Mouse (Mus musculus) heart, embryonic 13.5 days (tissue): ENCODE results near the gene Tbc1d16. TPM values are rescaled to one million over a fixed set of nuclear protein-coding genes. Genes with fewer than 3 reads are reported as not detected.

Source experiments
- ATAC-seq: fragments of 200-750 bp; cut with Nextera tagmentation; 2 replicates; pipeline ENCODE4 v1.8.0; 2017; ENCODE audit warnings: moderate TSS enrichment; ENCODE audit not compliant: insufficient number of reproducible peaks, low FRiP score, low TSS enrichment; ENCODE audit errors: extremely low read depth
- H3K27ac ChIP-seq: fragments of 300-500 bp; sonication (generic); replicated peaks from 2 replicates; pipeline ENCODE4 v1.5.1; 2015; ENCODE audit warnings: moderate library complexity, mild to moderate bottlenecking, inconsistent platforms
- H3K27me3 ChIP-seq: fragments of 300-500 bp; sonication (generic); replicated peaks from 2 replicates; pipeline ENCODE4 v1.6.1; 2015; ENCODE audit warnings: mild to moderate bottlenecking, inconsistent platforms
- H3K36me3 ChIP-seq: fragments of 300-500 bp; sonication (generic); 2 replicates; pipeline ENCODE4 v1.6.1; 2015; ENCODE audit warnings: mild to moderate bottlenecking, inconsistent platforms
- H3K4me1 ChIP-seq: fragments of 300-500 bp; sonication (generic); 2 replicates; pipeline ENCODE4 v1.6.1; 2015; ENCODE audit warnings: inconsistent platforms
- H3K4me2 ChIP-seq: fragments of 300-500 bp; sonication (generic); 2 replicates; pipeline ENCODE4 v1.6.1; 2015; ENCODE audit warnings: inconsistent platforms, mild to moderate bottlenecking, moderate library complexity
- H3K4me3 ChIP-seq: fragments of 300-500 bp; sonication (generic); 2 replicates; pipeline ENCODE4 v1.5.1; 2015; ENCODE audit warnings: moderate library complexity, mild to moderate bottlenecking, inconsistent platforms
- H3K9ac ChIP-seq: fragments of 300-500 bp; sonication (generic); 2 replicates; pipeline ENCODE4 v1.6.1; 2015; ENCODE audit warnings: inconsistent platforms, mild to moderate bottlenecking, moderate library complexity
- H3K9me3 ChIP-seq: fragments of 300-500 bp; sonication (generic); 2 replicates; pipeline ENCODE4 v1.6.1; 2016; ENCODE audit warnings: inconsistent platforms
- WGBS: fragments of 180-500 bp; shearing (Covaris S2); methylation state at CpG from one replicate; pipeline ENCODE4 v1.1.7; 2015; ENCODE audit warnings: mixed read lengths; 5-methylcytosine and 5-hydroxymethylcytosine counted together
- polyA plus RNA-seq: library from polyadenylated mRNA; unstranded; fragments of >200 nt; fragmentation: Nextera tagmentation; extraction: Ambion mirVana; gene quantifications from 2 replicates; pipeline ENCODE4 v1.2.1, GENCODE M21; 2015

The Tbc1d16 gene
- polyA plus RNA-seq, 1 experiment from 2014 or later, result 9.6 TPM

GRCm38 (mm10) chr11:119203423-119203822 lies 24.9 kb downstream of the Tbc1d16 start:
- no peak for ATAC-seq
- whole genome bisulfite sequencing, result 43% methylated on average over 5 of the region's 5 CpGs
- Histone ChIP-seq H3K9ac (no peak overlapping the region), H3K27me3 (no peaks in the 10 kb centered on the region), H3K4me1 (0 out of 2 replicates have a peak, but pooled peaks cover 7% of the 10 kb centered on the region), H3K9me3 (no peaks in the 10 kb centered on the region), H3K27ac (no peak overlapping the region), H3K36me3 (peaks cover 26% of the 10 kb centered on the region), H3K4me2 (no peak overlapping the region), H3K4me3 (no peak overlapping the region)

- no peak overlapping the region for H3K9ac ChIP-seq
- no peak overlapping the region for H3K27ac ChIP-seq
- no peak overlapping the region for H3K4me2 ChIP-seq
- no peak overlapping the region for H3K4me3 ChIP-seq
- no peaks in the 10 kb centered on the region for H3K27me3 ChIP-seq
- 79% methylated on average over 4 of the region's 4 CpGs for WGBS
- ATAC-seq, result no peak
- H3K36me3 ChIP-seq, result peaks cover 5% of the 10 kb centered on the region
- H3K4me1 ChIP-seq, result 0 out of 2 replicates have a peak, but pooled peaks cover 8% of the 10 kb centered on the region
- no peaks in the 10 kb centered on the region for H3K9me3 ChIP-seq
These were observed 29.1 kb downstream of the Tbc1d16 start for GRCm38 (mm10) chr11:119199233-119199601.

- H3K27me3 ChIP-seq, result no peaks in the 10 kb centered on the region
- no peak overlapping the region for H3K27ac ChIP-seq
- H3K36me3 ChIP-seq, result peaks cover 5% of the 10 kb centered on the region
- no peak overlapping the region for H3K4me3 ChIP-seq
- H3K9me3 ChIP-seq, result no peaks in the 10 kb centered on the region
- H3K4me2 ChIP-seq, result no peak overlapping the region
- whole genome bisulfite sequencing, result 59% methylated on average over 26 of the region's 26 CpGs
- H3K4me1 ChIP-seq, result 0 out of 2 replicates have a peak, but pooled peaks cover 8% of the 10 kb centered on the region
- ATAC-seq, result no peak
- no peak overlapping the region for H3K9ac ChIP-seq
These were observed 29.6 kb downstream of the Tbc1d16 start for GRCm38 (mm10) chr11:119198564-119199232.

GRCm38 (mm10) chr11:119197618-119198563 lies 30.4 kb downstream of the Tbc1d16 start:
- H3K27me3 ChIP-seq, result no peaks in the 10 kb centered on the region
- no peak for ATAC-seq
- no peak overlapping the region for H3K4me2 ChIP-seq
- H3K27ac ChIP-seq, result no peak overlapping the region
- H3K4me3 ChIP-seq, result no peak overlapping the region
- H3K36me3 ChIP-seq, result peaks cover 5% of the 10 kb centered on the region
- 79% methylated on average over 18 of the region's 18 CpGs for WGBS
- no peaks in the 10 kb centered on the region for H3K9me3 ChIP-seq
- no peak overlapping the region for H3K9ac ChIP-seq
- H3K4me1 ChIP-seq, result 0 out of 2 replicates have a peak, but pooled peaks cover 8% of the 10 kb centered on the region

GRCm38 (mm10) chr11:119192605-119193004 lies 35.7 kb downstream of the Tbc1d16 start:
- Histone ChIP-seq H3K4me1 (peaks cover 16% of the 10 kb centered on the region), H3K9me3 (no peaks in the 10 kb centered on the region), H3K36me3 (no peaks in the 10 kb centered on the region), H3K27ac (no peak overlapping the region), H3K9ac (no peak overlapping the region), H3K27me3 (0 out of 2 replicates have a peak, but pooled peaks cover 5% of the 10 kb centered on the region), H3K4me2 (no peak overlapping the region), H3K4me3 (no peak overlapping the region)
- 78% methylated on average over 9 of the region's 9 CpGs for WGBS
- no peak for ATAC-seq

- H3K4me3 ChIP-seq, result no peak overlapping the region
- 78% methylated on average over 5 of the region's 5 CpGs for WGBS
- ATAC-seq, result no peak
- peaks cover 21% of the 10 kb centered on the region for H3K4me1 ChIP-seq
- no peaks in the 10 kb centered on the region for H3K36me3 ChIP-seq
- no peak overlapping the region for H3K27ac ChIP-seq
- 0 out of 2 replicates have a peak, but pooled peaks cover 5% of the 10 kb centered on the region for H3K27me3 ChIP-seq
- H3K9me3 ChIP-seq, result no peaks in the 10 kb centered on the region
- H3K9ac ChIP-seq, result no peak overlapping the region
- no peak overlapping the region for H3K4me2 ChIP-seq
These were observed 36.1 kb downstream of the Tbc1d16 start for GRCm38 (mm10) chr11:119192176-119192575.

- H3K9me3 ChIP-seq, result no peaks in the 10 kb centered on the region
- peaks cover 26% of the 10 kb centered on the region for H3K4me1 ChIP-seq
- 0 out of 2 replicates have a peak, but pooled peaks cover 5% of the 10 kb centered on the region for H3K27me3 ChIP-seq
- 74% methylated on average over 9 of the region's 9 CpGs for WGBS
- H3K4me3 ChIP-seq, result no peak overlapping the region
- H3K36me3 ChIP-seq, result no peaks in the 10 kb centered on the region
- H3K4me2 ChIP-seq, result no peak overlapping the region
- no peak for ATAC-seq
- no peak overlapping the region; the same call in 1 of the 2 replicates for H3K9ac ChIP-seq
- no peak overlapping the region for H3K27ac ChIP-seq
These were observed 36.7 kb downstream of the Tbc1d16 start for GRCm38 (mm10) chr11:119191606-119192081.

- Histone ChIP-seq H3K9me3 (no peaks in the 10 kb centered on the region), H3K27me3 (0 out of 2 replicates have a peak, but pooled peaks cover 5% of the 10 kb centered on the region), H3K4me3 (no peak overlapping the region), H3K4me1 (peaks cover 28% of the 10 kb centered on the region), H3K36me3 (no peaks in the 10 kb centered on the region), H3K27ac (no peak overlapping the region), H3K9ac (0 out of 2 replicates have a peak overlapping the region, but pooled peaks have one; percentile 4), H3K4me2 (no peak overlapping the region)
- peak; percentile 20; the same call in 1 of the 2 replicates for ATAC-seq
- 32% methylated on average over 11 of the region's 11 CpGs for WGBS
These were observed 37.8 kb downstream of the Tbc1d16 start for GRCm38 (mm10) chr11:119190498-119190897.

GRCm38 (mm10) chr11:119189319-119189718 lies 39.0 kb downstream of the Tbc1d16 start:
- Histone ChIP-seq H3K4me2 (no peak overlapping the region), H3K4me1 (peaks cover 28% of the 10 kb centered on the region), H3K36me3 (no peaks in the 10 kb centered on the region), H3K4me3 (no peak overlapping the region), H3K27ac (no peak overlapping the region), H3K27me3 (0 out of 2 replicates have a peak, but pooled peaks cover 5% of the 10 kb centered on the region), H3K9me3 (no peaks in the 10 kb centered on the region), H3K9ac (no peak overlapping the region)
- ATAC-seq, result no peak
- WGBS, result 88% methylated on average over 3 of the region's 3 CpGs

GRCm38 (mm10) chr11:119188389-119188788 lies 39.9 kb downstream of the Tbc1d16 start:
- WGBS, result 42% methylated on average over 6 of the region's 6 CpGs
- Histone ChIP-seq H3K27me3 (0 out of 2 replicates have a peak, but pooled peaks cover 5% of the 10 kb centered on the region), H3K36me3 (no peaks in the 10 kb centered on the region), H3K4me2 (no peak overlapping the region), H3K4me3 (no peak overlapping the region), H3K4me1 (peaks cover 31% of the 10 kb centered on the region), H3K9me3 (no peaks in the 10 kb centered on the region), H3K27ac (no peak overlapping the region), H3K9ac (peak overlapping the region; percentile 38; the same call in 1 of the 2 replicates)
- no peak for ATAC-seq

- 59% methylated on average over 10 of the region's 10 CpGs for WGBS
- H3K4me2 ChIP-seq, result no peak overlapping the region
- no peak overlapping the region for H3K27ac ChIP-seq
- 0 out of 2 replicates have a peak, but pooled peaks cover 5% of the 10 kb centered on the region for H3K27me3 ChIP-seq
- peaks cover 37% of the 10 kb centered on the region for H3K4me1 ChIP-seq
- no peaks in the 10 kb centered on the region for H3K36me3 ChIP-seq
- no peaks in the 10 kb centered on the region for H3K9me3 ChIP-seq
- no peak overlapping the region for H3K4me3 ChIP-seq
- no peak for ATAC-seq
- 0 out of 2 replicates have a peak overlapping the region, but pooled peaks have one; percentile 33 for H3K9ac ChIP-seq
These were observed 40.5 kb downstream of the Tbc1d16 start for GRCm38 (mm10) chr11:119187800-119188197.
